Mouse (Mus musculus) NIH3T3 (cell line): ENCODE measurements around the gene Zfp326.
A peak's percentile ranks its signal among the peaks of the same experiment; 100 is the strongest.

Experiments used
- DNase-seq: peaks from one replicate; pipeline ENCODE4 v3.0.0-alpha.2; 2012; ENCODE audit warnings: low read depth

Gene Zfp326

DNA sequence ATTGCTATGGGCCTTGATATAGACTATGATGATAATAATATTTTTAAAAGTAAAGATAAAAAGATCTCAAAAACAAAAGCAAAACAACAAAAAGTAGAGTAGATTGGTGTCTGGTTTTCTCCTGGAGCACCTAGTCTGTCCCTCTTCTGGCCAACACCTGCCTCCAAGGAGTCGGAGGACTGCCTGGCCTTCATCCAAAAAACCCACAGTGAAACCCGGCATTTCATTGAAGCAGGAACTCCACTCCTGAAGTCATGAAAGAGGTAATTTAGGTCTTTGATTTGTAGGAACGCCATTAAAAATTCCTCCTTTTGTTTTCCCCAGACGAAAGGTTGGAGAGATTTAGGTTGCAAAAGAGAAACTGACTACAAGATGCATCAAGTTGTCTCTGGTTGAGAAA is 8.9 kb upstream of the Zfp326 start:
- no peak for DNase-seq

DNA sequence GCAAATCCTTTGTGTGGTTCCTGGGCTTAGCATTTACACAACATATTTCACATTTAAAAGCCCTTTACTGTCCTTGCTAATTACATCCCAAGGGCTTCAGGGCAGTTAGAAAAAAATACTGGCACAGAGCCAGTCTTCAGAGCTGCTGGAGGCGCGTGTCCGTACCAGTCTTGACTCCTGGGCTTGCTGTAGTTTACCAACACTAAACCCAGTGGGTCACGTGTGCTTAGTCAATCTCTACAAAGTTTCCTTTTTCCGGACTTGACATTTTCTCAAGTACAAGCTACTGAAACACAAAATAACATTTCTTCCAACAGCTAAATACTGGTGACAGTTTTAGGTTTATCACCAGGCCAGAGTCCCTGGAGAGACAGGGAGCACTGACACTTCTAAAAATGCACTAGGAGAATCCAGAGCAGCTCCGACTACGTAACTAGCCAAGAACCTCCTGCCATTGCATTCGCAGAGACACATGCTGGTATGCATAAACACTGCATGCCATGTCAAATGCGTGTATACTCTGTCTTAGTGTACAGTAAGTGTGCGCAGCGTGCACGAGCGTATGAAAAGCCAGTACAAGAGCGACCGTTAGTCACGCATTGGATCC is 8.4 kb upstream of the Zfp326 start:
- no peak for DNase-seq

GRCm38 (mm10) chr5:105868593-105868992 is 7.8 kb upstream of the Zfp326 start:
- DNase-seq, result peak; percentile 90

GRCm38 (mm10) chr5:105869739-105870138 is 6.6 kb upstream of the Zfp326 start:
- DNase-seq, result no peak

DNA sequence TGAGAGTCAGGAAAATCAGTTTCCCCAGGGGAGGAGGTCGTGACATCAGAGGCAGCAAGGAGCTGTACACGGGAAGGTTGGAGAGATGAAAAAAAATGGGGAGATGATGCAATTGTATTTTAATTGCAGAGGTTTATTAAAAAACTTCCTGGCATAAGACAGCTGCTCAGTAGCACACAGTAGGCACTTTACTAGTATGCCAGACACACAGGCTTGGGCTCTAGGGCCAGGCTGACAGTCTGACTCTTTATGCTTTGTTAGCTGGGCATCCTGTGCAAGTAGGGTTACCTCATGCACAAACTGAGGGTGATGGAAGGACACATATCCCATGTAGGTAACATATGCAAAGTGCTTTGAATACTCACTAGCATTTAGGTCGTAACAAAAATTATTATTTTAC is 5.2 kb upstream of the Zfp326 start:
- no peak for DNase-seq

DNA sequence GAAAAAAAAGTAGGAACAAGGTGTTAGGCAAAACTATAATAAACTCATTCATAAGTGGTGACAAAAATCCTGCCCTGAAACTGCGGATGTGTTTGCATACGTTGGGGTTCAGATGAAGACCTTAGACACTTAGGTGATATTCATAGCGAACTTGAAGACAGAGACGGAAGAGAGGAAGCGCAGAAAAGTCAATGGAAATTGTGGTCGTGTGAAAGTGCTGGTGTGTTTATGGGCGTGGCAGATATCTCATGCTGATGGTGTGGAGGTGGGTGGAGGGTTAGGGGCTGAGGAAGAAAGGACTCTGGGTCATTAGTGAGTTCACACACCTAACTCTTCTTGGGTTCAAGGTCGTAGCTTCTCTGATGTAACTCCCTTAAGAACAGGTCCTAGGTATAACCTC is 4.2 kb upstream of the Zfp326 start:
- no peak for DNase-seq

GRCm38 (mm10) chr5:105872916-105873315 is 3.4 kb upstream of the Zfp326 start:
- no peak for DNase-seq

DNA sequence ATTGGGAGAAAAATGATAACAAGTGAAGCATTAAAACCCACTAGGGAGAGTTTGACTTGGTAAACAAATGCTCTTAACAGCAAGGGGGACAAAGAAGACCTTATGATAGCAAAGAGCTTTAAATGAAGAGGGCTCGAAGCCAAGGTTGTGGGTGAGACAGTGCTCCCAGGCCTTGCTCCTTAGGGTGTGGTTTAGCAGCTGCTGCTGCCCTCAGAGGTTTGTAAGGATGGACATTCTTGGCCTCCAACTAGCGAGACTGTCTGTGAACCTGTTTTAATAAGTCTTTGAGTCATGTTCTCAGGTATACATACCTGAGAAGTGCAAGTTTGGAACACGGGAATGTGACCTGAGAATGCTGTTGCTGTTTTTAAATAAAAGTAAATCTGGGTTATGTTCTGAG is 2.6 kb upstream of the Zfp326 start:
- DNase-seq, result no peak

DNA sequence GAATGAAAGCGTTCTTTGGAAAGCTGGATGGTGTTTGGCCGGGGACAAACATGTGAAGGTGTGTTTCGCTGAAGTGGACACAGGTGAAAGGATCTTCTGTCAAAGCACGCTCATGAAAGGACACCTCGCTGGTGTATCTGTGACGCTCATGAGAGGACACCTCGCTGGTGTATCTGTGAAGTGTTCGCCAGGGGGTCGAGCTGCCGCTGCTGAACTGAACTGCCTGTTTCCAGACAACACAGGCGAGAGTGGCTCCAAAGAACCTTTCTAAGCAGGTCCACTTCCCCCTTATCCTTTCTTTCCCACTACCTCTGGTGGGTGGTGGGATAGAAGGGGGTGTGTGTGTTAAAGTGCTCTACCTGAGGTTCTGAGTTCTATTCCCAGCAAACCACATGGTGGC is 1.9 kb upstream of the Zfp326 start:
- DNase-seq, result no peak

DNA sequence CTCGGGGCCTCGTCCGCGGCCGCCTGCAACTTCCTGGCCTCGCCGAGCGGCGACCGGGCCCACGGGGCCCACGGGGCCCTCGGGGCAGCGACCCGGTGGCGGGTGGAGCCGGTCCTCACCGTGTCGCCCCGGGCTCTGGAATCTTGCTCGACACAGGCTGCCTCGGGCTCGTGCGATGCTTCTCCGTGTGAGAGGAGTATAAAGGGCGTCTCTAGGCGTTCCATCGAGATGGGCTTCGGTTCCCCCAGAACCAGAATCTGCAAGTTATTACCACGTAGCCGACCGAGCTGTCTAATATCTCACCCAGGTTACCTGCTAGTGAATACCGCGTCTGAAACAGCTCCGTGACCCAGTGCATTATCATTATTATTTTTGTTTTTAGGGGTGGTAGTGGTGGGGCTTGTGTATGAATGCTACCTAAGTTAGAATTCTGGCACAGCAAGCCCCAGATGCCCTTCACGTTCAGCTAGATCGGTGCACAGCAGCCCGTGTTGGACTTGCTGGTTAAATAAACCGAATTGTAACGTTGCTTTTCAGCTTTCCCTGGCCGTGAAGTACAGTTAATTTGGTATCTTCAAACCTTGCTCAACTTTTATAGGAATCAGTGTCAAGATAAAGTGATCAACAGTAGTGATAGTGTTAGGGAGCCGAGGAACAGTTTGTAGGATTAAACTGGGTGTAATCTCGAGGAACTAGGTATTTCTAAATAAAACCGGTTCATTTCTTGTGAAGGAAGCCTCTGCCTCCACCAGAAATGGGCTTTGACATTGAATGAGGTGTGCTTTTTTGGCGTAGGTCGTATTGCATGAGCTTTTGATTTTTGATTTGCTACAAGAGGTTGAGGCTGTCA is 785 bp downstream of the Zfp326 start:
- DNase-seq, result peak; percentile 7

GRCm38 (mm10) chr5:105887317-105887716 is 11.0 kb downstream of the Zfp326 start:
- no peak for DNase-seq

- DNase-seq, result no peak
These were observed 21.8 kb downstream of the Zfp326 start for GRCm38 (mm10) chr5:105898161-105898560.

DNA sequence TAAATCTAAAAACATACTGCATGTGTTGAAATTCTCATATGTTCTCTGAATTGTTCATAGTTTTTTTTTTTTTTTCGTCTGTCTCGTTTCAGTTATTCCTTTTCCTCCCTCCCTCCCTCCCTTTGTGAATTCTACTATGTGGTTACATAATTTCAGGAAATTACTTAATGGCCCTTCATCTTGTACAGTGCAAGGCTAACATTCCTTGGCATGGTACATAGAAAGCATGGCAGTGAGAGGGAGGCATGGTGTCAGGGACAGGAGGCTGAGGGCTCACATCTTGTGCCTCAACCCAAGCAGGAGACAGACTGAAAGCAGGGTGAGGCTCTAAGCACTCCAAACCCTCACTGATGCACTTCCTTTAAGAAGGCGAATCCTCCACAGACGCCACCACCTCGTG is 32.8 kb downstream of the Zfp326 start:
- DNase-seq, result no peak

DNA sequence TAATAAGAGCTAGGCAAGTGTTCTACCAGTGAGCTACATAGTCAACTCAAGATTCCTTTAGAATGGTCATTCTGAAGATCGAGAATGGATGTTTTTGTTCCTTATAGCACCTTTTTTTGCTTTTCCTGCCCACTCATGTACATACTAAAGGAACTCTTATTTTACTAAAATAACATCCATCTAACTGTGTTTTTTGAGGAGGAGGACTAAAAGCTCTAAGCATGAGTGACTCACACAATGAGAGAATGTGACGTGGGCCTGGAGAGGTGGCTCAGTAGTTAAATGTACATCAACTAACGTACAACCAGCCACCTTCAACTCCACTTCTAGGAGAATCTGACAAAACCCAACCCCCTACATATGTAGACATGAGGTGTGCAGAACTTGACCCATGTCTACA is 33.3 kb downstream of the Zfp326 start:
- no peak for DNase-seq

- DNase-seq, result no peak
These were observed 35.1 kb downstream of the Zfp326 start for GRCm38 (mm10) chr5:105911498-105911897.

DNA sequence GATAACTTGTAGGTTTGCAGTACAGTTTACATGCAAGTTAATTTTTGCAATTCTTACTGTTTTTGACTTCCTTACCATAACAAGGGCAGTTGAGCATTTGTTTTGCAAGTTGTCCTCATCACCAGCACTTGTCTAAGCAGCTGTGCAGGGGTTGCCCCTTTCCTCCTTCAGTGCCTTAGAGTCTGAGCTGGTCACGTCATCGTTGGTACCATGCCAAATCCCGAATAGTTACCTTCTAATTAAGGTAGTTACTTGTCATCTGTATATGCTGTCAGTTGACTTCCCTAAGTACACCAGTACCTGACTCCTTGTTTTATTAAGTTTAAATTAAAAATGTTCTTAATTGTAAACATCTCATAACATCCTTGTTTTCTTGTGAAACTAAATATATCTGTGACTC is 41.0 kb downstream of the Zfp326 start:
- no peak for DNase-seq

DNA sequence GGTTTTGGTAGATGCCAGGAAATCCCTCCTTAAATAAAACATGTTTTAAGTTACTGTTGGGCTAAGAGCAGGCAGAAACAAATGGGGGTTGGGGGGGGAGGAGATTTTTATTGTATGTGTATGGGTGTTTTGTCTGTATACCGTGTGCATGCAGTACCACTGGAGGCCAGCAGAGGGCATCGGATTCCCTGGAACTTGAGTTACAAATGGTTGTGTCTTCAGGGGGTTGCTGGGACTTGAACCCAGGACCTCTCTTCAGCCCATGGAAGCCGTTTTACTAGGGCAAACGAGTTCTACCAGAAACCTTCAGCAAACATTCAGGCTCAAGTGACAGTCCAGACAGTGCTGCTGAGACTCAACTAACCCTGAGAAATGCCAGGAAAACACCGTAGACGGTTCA is 41.9 kb downstream of the Zfp326 start:
- DNase-seq, result peak; percentile 15

GRCm38 (mm10) chr5:105922818-105923487 is 46.6 kb downstream of the Zfp326 start:
- DNase-seq, result no peak

DNA sequence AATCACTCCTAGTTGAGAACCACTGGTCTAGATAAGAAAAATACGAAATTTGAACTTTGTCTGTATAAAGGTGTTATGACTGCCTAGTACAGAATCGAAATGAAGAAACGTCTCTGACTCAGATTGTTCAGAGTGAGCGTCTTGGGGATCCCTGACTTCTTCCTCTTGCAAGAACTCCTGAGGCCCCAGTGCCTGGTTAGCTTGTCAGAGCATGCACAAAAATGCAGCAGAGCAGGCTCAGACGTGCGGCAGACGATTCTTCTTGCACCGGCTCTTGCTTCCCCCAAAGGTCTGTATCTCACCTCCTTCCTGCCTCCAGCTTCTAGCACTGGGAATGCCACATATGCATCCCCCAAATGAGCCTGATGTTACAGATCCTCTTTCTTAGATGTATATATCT is 48.0 kb downstream of the Zfp326 start:
- DNase-seq, result no peak

DNA sequence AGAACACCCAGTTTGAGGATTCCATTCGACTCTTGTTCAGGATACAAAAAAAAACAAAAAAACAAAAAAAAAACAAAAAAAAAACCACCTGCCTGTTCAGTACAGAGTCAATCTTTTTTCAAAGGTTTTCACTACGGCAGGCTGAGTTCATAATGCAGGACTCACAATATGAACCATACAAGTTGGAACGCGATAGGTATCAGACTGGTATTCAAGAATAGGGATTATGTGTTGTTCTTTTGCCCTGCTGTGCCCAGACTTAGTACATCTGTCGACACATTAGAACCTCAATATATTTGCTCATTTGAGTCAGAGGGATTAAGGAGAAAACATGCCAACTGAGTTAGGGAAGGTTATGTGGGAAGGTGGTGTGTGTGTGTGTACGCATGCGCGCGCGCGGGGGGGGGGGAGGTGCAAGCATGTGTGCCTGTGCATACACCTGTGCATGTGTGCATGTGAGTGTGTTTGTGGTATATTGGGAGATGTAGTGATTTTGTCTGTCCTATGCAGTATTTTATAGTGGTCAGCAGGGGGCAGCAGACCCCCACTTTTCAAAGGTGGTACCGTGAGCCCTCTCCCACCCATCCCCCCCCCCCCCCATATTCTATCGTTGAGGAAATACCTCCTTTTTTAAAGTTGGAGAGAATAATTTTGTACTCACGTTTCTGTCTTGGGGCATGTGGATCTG is 49.3 kb downstream of the Zfp326 start:
- DNase-seq, result peak; percentile 26

GRCm38 (mm10) chr5:105930282-105930681 is 53.9 kb downstream of the Zfp326 start:
- peak; percentile 15 for DNase-seq

DNA sequence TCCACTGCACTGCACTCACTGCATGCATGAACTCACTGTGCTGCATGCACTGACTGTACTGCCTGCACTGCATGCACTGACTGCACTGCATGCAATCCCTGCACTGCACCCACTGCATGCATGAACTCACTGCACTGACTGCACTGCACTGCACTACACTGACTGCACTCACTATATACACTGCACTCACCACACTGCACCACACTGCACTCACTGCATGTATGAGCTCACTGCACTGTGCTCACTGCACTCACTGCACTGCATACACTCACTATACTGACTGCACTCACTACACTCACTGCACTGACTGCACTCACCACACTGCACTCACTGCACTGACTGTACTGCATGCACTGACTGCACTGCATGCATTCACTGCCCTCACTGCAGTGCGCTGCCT is 56.0 kb downstream of the Zfp326 start:
- DNase-seq, result no peak

- peak; percentile 43 for DNase-seq
These were observed 65.6 kb downstream of the Zfp326 start for GRCm38 (mm10) chr5:105941951-105942350.
